Mouse (Mus musculus): ENCODE results near the gene Prkch. TPM values are rescaled to one million over a fixed set of nuclear protein-coding genes. Genes with fewer than 3 reads are reported as not detected.

Prkch gene
- polyA plus RNA-seq, 2 experiments: 1.1 to 1.6 TPM

DNA sequence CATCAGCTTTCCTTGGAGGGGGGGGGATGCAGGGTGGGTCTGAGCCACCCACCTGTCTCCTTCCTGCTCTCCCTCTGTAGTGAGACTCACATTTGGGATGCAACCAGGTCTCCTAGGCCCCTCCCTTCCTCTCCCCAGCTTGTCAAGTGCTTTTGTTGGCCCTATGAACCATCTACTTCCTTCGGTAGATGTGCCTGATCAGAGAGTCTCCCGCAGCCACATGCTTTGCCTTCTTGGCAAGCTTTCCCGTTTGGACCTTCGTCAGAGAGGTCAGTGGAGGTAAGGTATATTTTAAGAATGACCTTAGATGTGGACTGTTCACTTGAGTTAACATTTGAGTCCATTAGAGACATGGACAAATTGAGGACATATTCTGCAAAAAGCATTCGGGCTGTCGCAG, 184.9 kb downstream of the Prkch start:
- no peak overlapping the region for H3K9ac ChIP-seq (replicated peaks)
- H3K4me2 ChIP-seq (ENCODE audit: low read depth): no peak overlapping the region
- 67% methylated on average over 6 of the region's 6 CpGs for WGBS (ENCODE audit: insufficient replicate concordance)
- no peak overlapping the region for H3K27ac ChIP-seq
- H3K27me3 ChIP-seq (ENCODE audit: control insufficient read depth, insufficient read depth, low read length): no peaks in the 10 kb centered on the region
- no peak for ATAC-seq (ENCODE audit: insufficient read depth)
- H3K4me3 ChIP-seq (ENCODE audit: insufficient read depth in 1 of 2, low read depth in 2 of 2, low read length in 2 of 2): no peak overlapping the region
- H3K4me1 ChIP-seq (replicated peaks; ENCODE audit: control insufficient read depth in 2 of 2, insufficient read depth in 2 of 2, low read length in 1 of 2): peaks cover 0 to 4% of the 10 kb centered on the region in 2 experiments; a peak in 1 of 4 replicates
- no peak for DNase-seq (ENCODE audit: low read depth in 3 of 3, low spot score in 3 of 3)
- no peaks in the 10 kb centered on the region for H3K36me3 ChIP-seq (replicated peaks; ENCODE audit: control insufficient read depth, insufficient read depth, low read depth)
- TF ChIP-seq EP300 (IDR thresholded peaks at IDR 0.05; ENCODE audit: low read depth): no peak
- no peaks in the 10 kb centered on the region for H3K9me3 ChIP-seq (ENCODE audit: control insufficient read depth, low read length)

DNA sequence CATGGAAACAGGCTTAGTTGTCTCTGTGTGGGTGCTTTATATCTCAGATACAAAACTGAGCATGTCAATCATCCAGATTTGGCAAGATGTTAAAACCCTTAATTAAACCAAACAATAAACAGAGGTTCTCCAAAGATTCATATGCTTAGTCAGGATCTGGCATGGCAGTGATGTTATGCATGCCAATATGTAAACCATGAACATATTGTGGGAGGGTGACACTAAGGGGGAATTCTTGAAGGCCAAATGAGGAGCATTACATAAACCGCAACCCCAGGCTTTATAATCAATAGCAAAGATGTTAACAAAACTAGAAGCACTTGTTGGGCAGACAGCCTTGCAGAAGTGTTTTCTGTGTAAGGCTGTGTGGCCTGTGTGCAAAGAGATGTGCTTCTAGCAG, 186.2 kb downstream of the Prkch start:
- Histone ChIP-seq H3K9me3 (ENCODE audit: control insufficient read depth, low read length) (no peaks in the 10 kb centered on the region), H3K27me3 (ENCODE audit: control insufficient read depth, insufficient read depth, low read length) (no peaks in the 10 kb centered on the region), H3K9ac (replicated peaks) (no peak overlapping the region), H3K36me3 (replicated peaks; ENCODE audit: control insufficient read depth, insufficient read depth, low read depth) (no peaks in the 10 kb centered on the region), H3K4me3 (ENCODE audit: insufficient read depth in 1 of 2, low read depth in 2 of 2, low read length in 2 of 2) (no peak overlapping the region), H3K4me2 (ENCODE audit: low read depth) (no peak overlapping the region), H3K4me1 (replicated peaks; ENCODE audit: control insufficient read depth in 2 of 2, insufficient read depth in 2 of 2, low read length in 1 of 2) (no peaks in the 10 kb centered on the region), H3K27ac (no peak overlapping the region)
- TF ChIP-seq CTCF (IDR thresholded peaks at IDR 0.05; ENCODE audit: low read depth): no peak
- ATAC-seq (ENCODE audit: insufficient read depth): no peak
- DNase-seq (ENCODE audit: low read depth in 3 of 3, low spot score in 3 of 3): no peak
- WGBS (ENCODE audit: insufficient replicate concordance): 82% methylated on average over 1 of the region's 1 CpGs

DNA sequence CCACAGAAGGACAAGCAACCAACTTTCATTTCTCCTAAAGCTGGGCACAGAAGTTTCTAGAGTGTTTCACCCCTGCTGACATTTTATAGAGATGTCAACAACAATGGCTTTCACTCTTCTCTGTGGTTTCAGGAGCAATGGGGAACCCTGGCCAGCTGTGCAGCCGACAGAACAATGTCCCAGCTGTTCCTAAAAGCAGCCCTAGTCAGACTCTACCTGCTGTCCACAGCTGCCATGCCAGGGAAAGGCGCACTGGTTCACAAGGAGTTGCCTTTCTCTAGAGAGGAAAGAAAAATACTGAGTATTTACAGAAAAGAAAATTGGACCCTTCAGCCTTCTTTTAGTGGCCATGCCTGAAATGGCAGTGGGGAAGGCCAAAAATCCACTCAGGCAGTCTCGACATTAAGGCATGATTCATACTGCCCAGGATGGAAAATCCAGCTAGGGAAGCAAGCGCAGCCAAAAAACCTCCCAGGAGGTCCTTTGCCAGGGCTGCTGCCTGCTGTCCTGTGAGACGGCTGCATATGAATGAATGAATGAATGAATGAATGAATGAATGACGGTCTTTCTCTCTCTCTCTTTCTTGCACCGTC, 190.3 kb downstream of the Prkch start:
- H3K4me2 ChIP-seq (ENCODE audit: low read depth): no peak overlapping the region
- TF ChIP-seq EP300 (IDR thresholded peaks at IDR 0.05; ENCODE audit: low read depth): no peak
- no peak for TF ChIP-seq CTCF (IDR thresholded peaks at IDR 0.05; ENCODE audit: low read depth)
- DNase-seq (ENCODE audit: low read depth in 3 of 3, low spot score in 3 of 3): no peak
- H3K9me3 ChIP-seq (ENCODE audit: control insufficient read depth, low read length): no peaks in the 10 kb centered on the region
- no peak overlapping the region for H3K27ac ChIP-seq
- WGBS (ENCODE audit: insufficient replicate concordance): 65% methylated on average over 7 of the region's 7 CpGs
- no peak overlapping the region for H3K4me3 ChIP-seq (ENCODE audit: insufficient read depth in 1 of 2, low read depth in 2 of 2, low read length in 2 of 2)
- no peaks in the 10 kb centered on the region; a peak in 1 of 4 replicates for H3K4me1 ChIP-seq (replicated peaks; ENCODE audit: control insufficient read depth in 2 of 2, insufficient read depth in 2 of 2, low read length in 1 of 2)
- H3K27me3 ChIP-seq (ENCODE audit: control insufficient read depth, insufficient read depth, low read length): no peaks in the 10 kb centered on the region
- no peak overlapping the region for H3K9ac ChIP-seq (replicated peaks)
- no peaks in the 10 kb centered on the region for H3K36me3 ChIP-seq (replicated peaks; ENCODE audit: control insufficient read depth, insufficient read depth, low read depth)
- no peak for ATAC-seq (ENCODE audit: insufficient read depth)

DNA sequence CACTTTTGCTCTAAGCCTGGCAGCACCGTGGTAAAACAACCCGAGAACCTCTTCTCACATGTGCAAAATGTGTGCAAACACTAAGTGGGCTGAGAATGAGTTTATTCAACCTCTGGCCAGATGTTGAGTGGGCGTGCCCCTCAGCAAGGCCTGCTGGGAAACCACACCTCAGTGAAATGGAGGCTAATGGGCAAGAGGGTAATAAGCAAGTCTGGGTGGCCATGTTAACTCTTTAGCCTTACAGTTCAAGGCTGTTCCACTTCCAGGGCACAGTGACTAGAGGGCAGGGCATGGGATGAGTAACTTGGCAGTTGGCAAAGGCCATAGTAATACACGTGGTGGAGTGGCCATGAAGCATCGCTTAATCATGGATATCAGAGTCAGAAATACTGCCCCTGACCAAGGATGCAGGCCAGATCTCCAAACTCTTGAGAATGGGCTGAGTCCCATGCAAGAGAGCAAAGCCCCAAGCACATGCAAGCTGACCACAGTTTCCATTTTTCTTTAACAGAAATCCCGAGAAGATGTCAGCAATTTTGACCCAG, 191.9 kb downstream of the Prkch start:
- no peak for ATAC-seq (ENCODE audit: insufficient read depth)
- no peak for DNase-seq (ENCODE audit: low read depth in 3 of 3, low spot score in 3 of 3)
- Histone ChIP-seq H3K27ac (no peak overlapping the region), H3K9me3 (ENCODE audit: control insufficient read depth, low read length) (no peaks in the 10 kb centered on the region), H3K27me3 (ENCODE audit: control insufficient read depth, insufficient read depth, low read length) (no peaks in the 10 kb centered on the region), H3K4me1 (replicated peaks; ENCODE audit: control insufficient read depth in 2 of 2, insufficient read depth in 2 of 2, low read length in 1 of 2) (no peaks in the 10 kb centered on the region; a peak in 1 of 4 replicates), H3K9ac (replicated peaks) (no peak overlapping the region), H3K36me3 (replicated peaks; ENCODE audit: control insufficient read depth, insufficient read depth, low read depth) (no peaks in the 10 kb centered on the region), H3K4me2 (ENCODE audit: low read depth) (no peak overlapping the region), H3K4me3 (ENCODE audit: insufficient read depth in 1 of 2, low read depth in 2 of 2, low read length in 2 of 2) (no peak overlapping the region)
- 61% methylated on average over 6 of the region's 6 CpGs for WGBS (ENCODE audit: insufficient replicate concordance)
- TF ChIP-seq EP300 (IDR thresholded peaks at IDR 0.05; ENCODE audit: low read depth) (no peak), CTCF (IDR thresholded peaks at IDR 0.05; ENCODE audit: low read depth) (no peak)

DNA sequence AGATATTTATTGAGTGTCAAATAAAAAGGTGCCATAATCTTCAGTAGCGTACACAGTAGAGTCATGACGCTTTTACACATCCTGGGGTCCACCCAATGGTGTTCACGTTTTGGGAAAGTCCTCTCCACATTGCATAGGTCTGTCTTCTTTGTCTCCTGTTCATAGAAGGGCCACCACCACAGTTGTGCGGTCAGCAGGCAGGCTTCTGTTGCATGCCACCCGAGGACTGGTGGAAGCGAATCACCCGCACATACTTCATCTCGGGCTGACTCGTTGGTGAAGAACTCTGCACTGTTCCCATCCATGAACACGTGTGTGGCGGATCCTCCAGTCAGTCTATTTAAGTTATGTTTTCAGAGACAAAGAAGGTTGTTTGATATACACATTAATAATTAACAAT, 193.1 kb downstream of the Prkch start:
- ATAC-seq (ENCODE audit: insufficient read depth): no peak
- Histone ChIP-seq H3K9me3 (ENCODE audit: control insufficient read depth, low read length) (no peaks in the 10 kb centered on the region), H3K36me3 (replicated peaks; ENCODE audit: control insufficient read depth, insufficient read depth, low read depth) (no peaks in the 10 kb centered on the region), H3K4me1 (replicated peaks; ENCODE audit: control insufficient read depth in 2 of 2, insufficient read depth in 2 of 2, low read length in 1 of 2) (no peaks in the 10 kb centered on the region; a peak in 1 of 4 replicates), H3K4me3 (ENCODE audit: insufficient read depth in 1 of 2, low read depth in 2 of 2, low read length in 2 of 2) (no peak overlapping the region), H3K27ac (no peak overlapping the region), H3K9ac (replicated peaks) (no peak overlapping the region), H3K27me3 (ENCODE audit: control insufficient read depth, insufficient read depth, low read length) (no peaks in the 10 kb centered on the region), H3K4me2 (ENCODE audit: low read depth) (no peak overlapping the region)
- TF ChIP-seq EP300 (IDR thresholded peaks at IDR 0.05; ENCODE audit: low read depth) (no peak), CTCF (IDR thresholded peaks at IDR 0.05; ENCODE audit: low read depth) (no peak)
- WGBS (ENCODE audit: insufficient replicate concordance): 75% methylated on average over 11 of the region's 11 CpGs
- no peak for DNase-seq (ENCODE audit: low read depth in 3 of 3, low spot score in 3 of 3)
